Mouse (Mus musculus) thymus, adult 2 months (tissue): ENCODE results near the gene Camk2d.

ENCODE experiments used
- CTCF ChIP-seq: fragments of 200-500 bp; IDR thresholded peaks from 2 replicates; pipeline ENCODE4 v1.5.1; 2012; ENCODE audit warnings: mild to moderate bottlenecking, control low read depth, low read length, moderate library complexity, borderline replicate concordance; ENCODE audit not compliant: control insufficient read depth, poor library complexity, insufficient read depth; ENCODE audit errors: extremely low read depth
- POLR2A ChIP-seq: fragments of 200-500 bp; IDR thresholded peaks from 2 replicates; pipeline ENCODE4 v1.6.1; 2012; ENCODE audit warnings: mild to moderate bottlenecking, low read length, control low read depth, moderate library complexity; ENCODE audit not compliant: control insufficient read depth, poor library complexity, insufficient read depth; ENCODE audit errors: extremely low read depth

- no peak for TF ChIP-seq POLR2A
- TF ChIP-seq CTCF, result no peak
Measured at GRCm38 (mm10) chr3:126695456-126696293, 99.6 kb downstream of the Camk2d start.
